Mouse (Mus musculus) cortical plate, adult 2 months (tissue): ENCODE data around the gene 4933428G20Rik.

Experiments
- CTCF ChIP-seq: fragments of 200-500 bp; IDR thresholded peaks from 2 replicates; pipeline ENCODE4 v1.5.1; 2011; ENCODE audit warnings: mild to moderate bottlenecking, control low read depth, low read length; ENCODE audit not compliant: insufficient read depth; ENCODE audit errors: extremely low read depth
- POLR2A ChIP-seq: fragments of 200-500 bp; IDR thresholded peaks from 2 replicates; pipeline ENCODE4 v1.6.1; 2011; ENCODE audit warnings: mild to moderate bottlenecking, low read length, control low read depth; ENCODE audit not compliant: insufficient read depth; ENCODE audit errors: extremely low read depth

GRCm38 (mm10) chr11:97546804-97547411 is 46.8 kb upstream of the 4933428G20Rik start:
- TF ChIP-seq CTCF: no peak
- TF ChIP-seq POLR2A: no peak
